Mouse (Mus musculus): Measurements from ENCODE around the gene Ccl20. TPM values are rescaled to one million over a fixed set of nuclear protein-coding genes. Genes with fewer than 3 reads are reported as not detected.

The Ccl20 gene
- polyA plus RNA-seq, 1 experiment = 16.7 TPM

GRCm38 (mm10) chr1:83152961-83153360 lies 36.4 kb downstream of the Ccl20 start:
- Histone ChIP-seq H3K4me1 (replicated peaks; ENCODE audit: control insufficient read depth, insufficient read depth, low read length) (no peaks in the 10 kb centered on the region), H3K27ac (ENCODE audit: control insufficient read depth, insufficient read depth, low read length) (no peak overlapping the region), H3K4me3 (ENCODE audit: control insufficient read depth, insufficient read depth, low read length) (no peak overlapping the region), H3K36me3 (ENCODE audit: control insufficient read depth, insufficient read depth, low read length) (no peaks in the 10 kb centered on the region), H3K27me3 (ENCODE audit: control insufficient read depth, insufficient read depth, low read length) (no peaks in the 10 kb centered on the region)
- TF ChIP-seq CTCF (IDR thresholded peaks at IDR 0.05; ENCODE audit: borderline replicate concordance, control insufficient read depth, extremely low read depth, insufficient read depth, low read length, poor library complexity) (no peak), POLR2A (IDR thresholded peaks at IDR 0.05; ENCODE audit: control insufficient read depth, extremely low read depth, insufficient read depth, low read length, poor library complexity) (no peak)
- no peak for DNase-seq
- WGBS = 91% methylated on average over 3 of the region's 3 CpGs

- no peaks in the 10 kb centered on the region for H3K36me3 ChIP-seq (ENCODE audit: control insufficient read depth, insufficient read depth, low read length)
- no peak for TF ChIP-seq CTCF (IDR thresholded peaks at IDR 0.05; ENCODE audit: borderline replicate concordance, control insufficient read depth, extremely low read depth, insufficient read depth, low read length, poor library complexity)
- TF ChIP-seq POLR2A (IDR thresholded peaks at IDR 0.05; ENCODE audit: control insufficient read depth, extremely low read depth, insufficient read depth, low read length, poor library complexity) = no peak
Observed at GRCm38 (mm10) chr1:83156876-83157275, 40.3 kb downstream of the Ccl20 start.

GRCm38 (mm10) chr1:83159603-83160002 lies 43.0 kb downstream of the Ccl20 start, which contains the start of gene Daw1:
Gene Daw1, plus strand, starts transcription at chr1:83159752.
- H3K36me3 ChIP-seq (ENCODE audit: control insufficient read depth, insufficient read depth, low read length) = no peaks in the 10 kb centered on the region
- DNase-seq = no peak
- H3K27ac ChIP-seq (ENCODE audit: control insufficient read depth, insufficient read depth, low read length) = no peak within 1 kb of the TSS
- H3K27me3 ChIP-seq (ENCODE audit: control insufficient read depth, insufficient read depth, low read length) = no peaks in the 10 kb centered on the region
- no peak within 1 kb of the TSS for H3K4me3 ChIP-seq (ENCODE audit: control insufficient read depth, insufficient read depth, low read length)
- 4% methylated on average over 16 of the region's 16 CpGs for WGBS
- H3K4me1 ChIP-seq (replicated peaks; ENCODE audit: control insufficient read depth, insufficient read depth, low read length) = no peaks in the 10 kb centered on the region
- TF ChIP-seq CTCF (IDR thresholded peaks at IDR 0.05; ENCODE audit: borderline replicate concordance, control insufficient read depth, extremely low read depth, insufficient read depth, low read length, poor library complexity) (no peak), POLR2A (IDR thresholded peaks at IDR 0.05; ENCODE audit: control insufficient read depth, extremely low read depth, insufficient read depth, low read length, poor library complexity) (no peak)

More at GRCm38 (mm10) chr1:83156876-83157275, 40.3 kb downstream of the Ccl20 start:
- Histone ChIP-seq H3K4me3 (ENCODE audit: control insufficient read depth, insufficient read depth, low read length) (no peak overlapping the region), H3K27me3 (ENCODE audit: control insufficient read depth, insufficient read depth, low read length) (no peaks in the 10 kb centered on the region), H3K27ac (ENCODE audit: control insufficient read depth, insufficient read depth, low read length) (no peak overlapping the region), H3K4me1 (replicated peaks; ENCODE audit: control insufficient read depth, insufficient read depth, low read length) (no peaks in the 10 kb centered on the region)
- DNase-seq = no peak
- 37% methylated on average over 1 of the region's 1 CpGs for WGBS

GRCm38 (mm10) chr1:83161658-83162057 lies 45.1 kb downstream of the Ccl20 start:
- 89% methylated on average over 3 of the region's 3 CpGs for WGBS
- no peaks in the 10 kb centered on the region for H3K4me1 ChIP-seq (replicated peaks; ENCODE audit: control insufficient read depth, insufficient read depth, low read length)
- no peak for DNase-seq
- TF ChIP-seq POLR2A (IDR thresholded peaks at IDR 0.05; ENCODE audit: control insufficient read depth, extremely low read depth, insufficient read depth, low read length, poor library complexity) = no peak
- no peak for TF ChIP-seq CTCF (IDR thresholded peaks at IDR 0.05; ENCODE audit: borderline replicate concordance, control insufficient read depth, extremely low read depth, insufficient read depth, low read length, poor library complexity)
- no peaks in the 10 kb centered on the region for H3K36me3 ChIP-seq (ENCODE audit: control insufficient read depth, insufficient read depth, low read length)
- H3K27ac ChIP-seq (ENCODE audit: control insufficient read depth, insufficient read depth, low read length) = no peak overlapping the region
- H3K4me3 ChIP-seq (ENCODE audit: control insufficient read depth, insufficient read depth, low read length) = no peak overlapping the region
- H3K27me3 ChIP-seq (ENCODE audit: control insufficient read depth, insufficient read depth, low read length) = no peaks in the 10 kb centered on the region

- no peak for TF ChIP-seq CTCF (IDR thresholded peaks at IDR 0.05; ENCODE audit: borderline replicate concordance, control insufficient read depth, extremely low read depth, insufficient read depth, low read length, poor library complexity)
- no peak for TF ChIP-seq POLR2A (IDR thresholded peaks at IDR 0.05; ENCODE audit: control insufficient read depth, extremely low read depth, insufficient read depth, low read length, poor library complexity)
- WGBS = 83% methylated on average over 3 of the region's 3 CpGs
- DNase-seq = no peak
- H3K27me3 ChIP-seq (ENCODE audit: control insufficient read depth, insufficient read depth, low read length) = no peaks in the 10 kb centered on the region
- no peak overlapping the region for H3K4me3 ChIP-seq (ENCODE audit: control insufficient read depth, insufficient read depth, low read length)
- no peaks in the 10 kb centered on the region for H3K4me1 ChIP-seq (replicated peaks; ENCODE audit: control insufficient read depth, insufficient read depth, low read length)
- no peak overlapping the region for H3K27ac ChIP-seq (ENCODE audit: control insufficient read depth, insufficient read depth, low read length)
- H3K36me3 ChIP-seq (ENCODE audit: control insufficient read depth, insufficient read depth, low read length) = no peaks in the 10 kb centered on the region
Observed at GRCm38 (mm10) chr1:83164027-83164426, 47.5 kb downstream of the Ccl20 start.

Other genes starting within 250 kb of the Ccl20 start
- 0.98 and 1.0 TPM in 2 replicates for gene A030005L19Rik, start 203.4 kb upstream of the Ccl20 start, polyA plus RNA-seq (2012; rRNA removed)
- gene A030014E15Rik, start 191.8 kb upstream of the Ccl20 start, polyA plus RNA-seq (2012; rRNA removed) = not detected in 2 replicates
- gene Gm6217, start 185.4 kb upstream of the Ccl20 start, polyA plus RNA-seq (2012; rRNA removed) = not detected in 2 replicates
- not detected in 2 replicates for gene A030003K21Rik, start 173.4 kb upstream of the Ccl20 start, polyA plus RNA-seq (2012; rRNA removed)
- not detected in 2 replicates for gene Gm7544, start 160.8 kb upstream of the Ccl20 start, polyA plus RNA-seq (2012; rRNA removed)
- gene Gm47955, start 156.5 kb upstream of the Ccl20 start, polyA plus RNA-seq (2012; rRNA removed) = not detected in 2 replicates
- gene Gm47959, start 116.2 kb upstream of the Ccl20 start, polyA plus RNA-seq (2012; rRNA removed) = not detected in 2 replicates
- gene Slc19a3, start 78.3 kb upstream of the Ccl20 start, polyA plus RNA-seq (2012; rRNA removed) = 0.06 and 0.07 TPM in 2 replicates
- gene Krtap28-10, start 74.3 kb upstream of the Ccl20 start, polyA plus RNA-seq (2012; rRNA removed) = not detected in 2 replicates
- gene Gm47969, start 71.8 kb upstream of the Ccl20 start, polyA plus RNA-seq (2012; rRNA removed) = not detected in 2 replicates
- gene A030005K14Rik, start 57.4 kb upstream of the Ccl20 start, polyA plus RNA-seq (2012; rRNA removed) = not detected in 2 replicates
- gene Krtap28-13, start 55.8 kb upstream of the Ccl20 start, polyA plus RNA-seq (2012; rRNA removed) = not detected in 2 replicates
- gene Daw1, start 43.0 kb downstream of the Ccl20 start, polyA plus RNA-seq (2012; rRNA removed) = not detected in 2 replicates

Data from thymus, adult 2 months (tissue).